Mouse (Mus musculus) neural tube, embryonic 11.5 days (tissue): ENCODE data around the gene Tmem207. TPM values are rescaled to one million over a fixed set of nuclear protein-coding genes. Genes with fewer than 3 reads are reported as not detected.

ENCODE experiments used
- ATAC-seq: fragments of 200-750 bp; cut with Nextera tagmentation; 2 replicates; pipeline ENCODE4 v1.8.0; 2017; ENCODE audit warnings: moderate number of reproducible peaks, mild to moderate bottlenecking, moderate TSS enrichment, moderate library complexity; ENCODE audit not compliant: insufficient read depth, low FRiP score, low TSS enrichment
- DNase-seq: peaks from one replicate; pipeline ENCODE4 v3.0.0-alpha.2; 2015; ENCODE audit warnings: low spot score
- H3K27ac ChIP-seq: fragments of 300-500 bp; sonication (generic); 2 replicates; pipeline ENCODE4 v1.5.1; 2014; ENCODE audit warnings: low read depth, mild to moderate bottlenecking, low read length
- H3K27me3 ChIP-seq: fragments of 300-500 bp; sonication (generic); 2 replicates; pipeline ENCODE4 v1.6.1; 2014; ENCODE audit warnings: mild to moderate bottlenecking, low read length, mixed read lengths; ENCODE audit not compliant: control insufficient read depth, insufficient read depth
- H3K36me3 ChIP-seq: fragments of 300-500 bp; sonication (generic); 2 replicates; pipeline ENCODE4 v1.6.1; 2014; ENCODE audit warnings: mild to moderate bottlenecking, low read length, moderate library complexity, mixed read lengths; ENCODE audit not compliant: control insufficient read depth, insufficient read depth
- H3K4me1 ChIP-seq: fragments of 300-500 bp; sonication (generic); 2 replicates; pipeline ENCODE4 v1.6.1; 2014; ENCODE audit warnings: low read length, mixed read lengths; ENCODE audit not compliant: control insufficient read depth, insufficient read depth
- H3K4me2 ChIP-seq: fragments of 300-500 bp; sonication (generic); 2 replicates; pipeline ENCODE4 v1.6.1; 2014; ENCODE audit warnings: low read depth, mild to moderate bottlenecking, moderate library complexity
- H3K4me3 ChIP-seq: fragments of 300-500 bp; sonication (generic); 2 replicates; pipeline ENCODE4 v1.5.1; 2014; ENCODE audit warnings: low read depth, low read length
- H3K9ac ChIP-seq: fragments of 300-500 bp; sonication (generic); 2 replicates; pipeline ENCODE4 v1.6.1; 2014; ENCODE audit warnings: mild to moderate bottlenecking, low read length
- H3K9me3 ChIP-seq: fragments of 300-500 bp; sonication (generic); 2 replicates; pipeline ENCODE4 v1.6.1; 2016; ENCODE audit warnings: low read length; ENCODE audit not compliant: control insufficient read depth
- WGBS: fragments of 180-500 bp; shearing (Covaris S2); extraction: QIAGEN DNeasy Blood & Tissue Kit; methylation state at CpG from one replicate; pipeline ENCODE4 v1.1.7; 2014; 5-methylcytosine and 5-hydroxymethylcytosine counted together
- polyA plus RNA-seq: library from polyadenylated mRNA; unstranded; fragments of >200 nt; fragmentation: Nextera tagmentation; extraction: Ambion mirVana; gene quantifications from 2 replicates; pipeline ENCODE4 v1.2.1, GENCODE M21; 2014

Tmem207 gene
- polyA plus RNA-seq, 1 experiment from 2014 or later: not detected

DNA sequence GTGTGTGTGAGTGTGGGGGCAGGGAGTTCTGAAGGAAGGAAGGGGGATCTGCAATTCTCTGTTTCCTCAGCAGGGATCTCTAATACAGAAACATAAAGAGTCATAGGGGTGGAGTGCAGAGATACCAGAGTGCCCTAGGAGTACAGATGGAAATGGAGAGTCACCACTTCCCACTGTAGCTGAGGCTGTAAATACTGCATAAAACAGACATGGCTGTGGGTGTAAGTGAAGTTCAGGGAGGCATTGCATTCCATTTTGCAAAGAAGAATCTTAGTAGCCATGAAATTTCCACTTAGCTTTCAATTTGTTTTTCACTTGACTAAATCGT is 20.3 kb upstream of the Tmem207 start:
- peak overlapping the region; percentile 12; the same call in 1 of the 2 replicates for H3K4me2 ChIP-seq
- no peaks in the 10 kb centered on the region for H3K36me3 ChIP-seq
- no peaks in the 10 kb centered on the region for H3K9me3 ChIP-seq
- 52% methylated on average over 1 of the region's 1 CpGs for WGBS
- peaks cover 10% of the 10 kb centered on the region for H3K4me1 ChIP-seq
- H3K27me3 ChIP-seq: no peaks in the 10 kb centered on the region
- H3K4me3 ChIP-seq: no peak overlapping the region
- DNase-seq: no peak
- H3K27ac ChIP-seq: no peak overlapping the region
- H3K9ac ChIP-seq: no peak overlapping the region
- peak; percentile 48; the same call in 1 of the 2 replicates for ATAC-seq

DNA sequence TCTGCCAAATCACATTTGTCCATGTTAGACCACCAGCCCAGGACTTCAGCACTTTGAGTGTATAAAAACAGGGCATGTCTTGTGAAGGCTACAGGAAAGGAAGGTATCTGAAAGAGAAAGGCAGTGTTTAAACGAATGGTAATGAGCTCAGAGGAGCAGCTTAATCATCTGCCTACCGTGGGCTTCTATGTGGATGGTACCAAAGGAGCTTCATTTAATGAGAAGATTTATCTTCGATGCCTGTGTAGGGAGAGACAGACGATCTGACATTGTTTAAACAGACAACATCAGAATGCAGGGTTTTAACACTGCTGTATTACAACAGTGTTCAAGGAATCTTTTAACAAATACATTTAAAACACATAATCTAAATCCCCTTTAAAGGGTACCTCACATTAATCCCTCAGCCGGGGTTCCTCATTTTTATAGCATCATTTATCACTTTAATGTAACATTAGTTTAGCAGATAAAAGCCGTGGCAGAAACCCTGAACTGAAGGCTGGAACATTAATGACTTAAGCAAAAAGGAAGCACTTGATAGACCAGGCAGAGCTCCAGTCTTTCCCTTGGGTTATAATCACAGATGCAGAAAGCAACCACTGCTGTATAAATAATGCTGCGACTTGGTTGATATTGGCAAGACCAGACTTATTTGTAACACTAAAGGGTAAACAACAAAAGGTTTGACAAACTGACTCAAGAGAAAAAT is 19.8 kb upstream of the Tmem207 start:
- peak overlapping the region; percentile 12; the same call in 1 of the 2 replicates for H3K4me2 ChIP-seq
- 23% methylated on average over 7 of the region's 7 CpGs for WGBS
- H3K9me3 ChIP-seq: no peaks in the 10 kb centered on the region
- no peak overlapping the region for H3K27ac ChIP-seq
- peaks cover 10% of the 10 kb centered on the region for H3K4me1 ChIP-seq
- DNase-seq: peak; percentile 13
- H3K4me3 ChIP-seq: no peak overlapping the region
- H3K36me3 ChIP-seq: no peaks in the 10 kb centered on the region
- no peaks in the 10 kb centered on the region for H3K27me3 ChIP-seq
- no peak overlapping the region for H3K9ac ChIP-seq
- ATAC-seq: peak; percentile 68

- no peak overlapping the region for H3K27ac ChIP-seq
- WGBS: 85% methylated on average over 1 of the region's 1 CpGs
Observed at GRCm38 (mm10) chr16:26532287-26532686, 5.7 kb upstream of the Tmem207 start.

GRCm38 (mm10) chr16:26530451-26530850 is 3.9 kb upstream of the Tmem207 start:
- 84% methylated on average over 1 of the region's 1 CpGs for WGBS
- no peak for ATAC-seq
- no peaks in the 10 kb centered on the region for H3K36me3 ChIP-seq
- DNase-seq: no peak
- no peak overlapping the region for H3K9ac ChIP-seq
- H3K9me3 ChIP-seq: no peaks in the 10 kb centered on the region
- H3K4me1 ChIP-seq: no peaks in the 10 kb centered on the region
- no peak overlapping the region for H3K4me2 ChIP-seq
- no peaks in the 10 kb centered on the region for H3K27me3 ChIP-seq
- H3K27ac ChIP-seq: no peak overlapping the region
- H3K4me3 ChIP-seq: no peak overlapping the region

More at GRCm38 (mm10) chr16:26532287-26532686, 5.7 kb upstream of the Tmem207 start:
- no peak for ATAC-seq
- DNase-seq: no peak
- no peaks in the 10 kb centered on the region for H3K4me1 ChIP-seq
- no peak overlapping the region for H3K9ac ChIP-seq
- no peak overlapping the region for H3K4me3 ChIP-seq
- H3K36me3 ChIP-seq: no peaks in the 10 kb centered on the region
- no peaks in the 10 kb centered on the region for H3K9me3 ChIP-seq
- no peaks in the 10 kb centered on the region for H3K27me3 ChIP-seq
- no peak overlapping the region for H3K4me2 ChIP-seq

- Histone ChIP-seq H3K4me2 (no peak overlapping the region), H3K9ac (no peak overlapping the region), H3K4me3 (no peak overlapping the region), H3K36me3 (no peaks in the 10 kb centered on the region), H3K27ac (no peak overlapping the region; the same call in 1 of the 2 replicates), H3K9me3 (no peaks in the 10 kb centered on the region), H3K4me1 (no peaks in the 10 kb centered on the region), H3K27me3 (no peaks in the 10 kb centered on the region)
- 67% methylated on average over 10 of the region's 10 CpGs for WGBS
- DNase-seq (no peak), ATAC-seq (peak; percentile 90)
Observed at GRCm38 (mm10) chr16:26527931-26528666, 1.5 kb upstream of the Tmem207 start.

DNA sequence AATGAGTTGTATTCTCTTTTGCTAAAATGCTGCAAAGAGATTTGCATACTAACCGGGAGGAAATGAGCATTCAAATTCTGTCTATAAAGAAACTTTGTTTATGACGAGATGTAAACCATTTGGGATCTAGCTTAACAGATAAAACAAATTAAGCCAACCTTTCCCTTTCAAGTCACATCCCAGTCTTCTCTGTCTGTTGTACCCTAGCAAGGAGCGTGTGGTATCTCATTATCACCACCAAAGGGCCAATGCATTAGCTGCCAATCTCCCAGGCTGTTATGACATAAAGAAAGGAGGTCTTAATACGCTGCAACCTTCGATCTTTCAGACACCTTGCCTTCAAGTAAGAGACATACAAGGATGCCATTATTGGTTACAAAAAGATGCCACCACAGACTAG is 737 bp downstream of the Tmem207 start:
- ATAC-seq: no peak
- Histone ChIP-seq H3K4me3 (no peak overlapping the region), H3K27ac (no peak overlapping the region), H3K4me2 (no peak overlapping the region), H3K36me3 (no peaks in the 10 kb centered on the region), H3K27me3 (no peaks in the 10 kb centered on the region), H3K9ac (no peak overlapping the region), H3K9me3 (no peaks in the 10 kb centered on the region), H3K4me1 (no peaks in the 10 kb centered on the region)
- 81% methylated on average over 5 of the region's 5 CpGs for WGBS
- no peak for DNase-seq

- ATAC-seq (no peak), DNase-seq (no peak)
- Histone ChIP-seq H3K4me3 (no peak overlapping the region), H3K27me3 (no peaks in the 10 kb centered on the region), H3K4me1 (no peaks in the 10 kb centered on the region), H3K4me2 (no peak overlapping the region), H3K36me3 (no peaks in the 10 kb centered on the region), H3K9me3 (no peaks in the 10 kb centered on the region), H3K27ac (no peak overlapping the region), H3K9ac (no peak overlapping the region)
- 76% methylated on average over 2 of the region's 2 CpGs for WGBS
Observed at GRCm38 (mm10) chr16:26519596-26519995, 7.0 kb downstream of the Tmem207 start.

GRCm38 (mm10) chr16:26504961-26505360 is 21.6 kb downstream of the Tmem207 start:
- H3K9me3 ChIP-seq: no peaks in the 10 kb centered on the region
- H3K9ac ChIP-seq: no peak overlapping the region
- DNase-seq: no peak
- no peak for ATAC-seq
- H3K4me1 ChIP-seq: no peaks in the 10 kb centered on the region
- no peak overlapping the region for H3K4me2 ChIP-seq
- WGBS: 88% methylated on average over 4 of the region's 4 CpGs
- no peak overlapping the region for H3K4me3 ChIP-seq
- no peaks in the 10 kb centered on the region for H3K27me3 ChIP-seq
- H3K36me3 ChIP-seq: no peaks in the 10 kb centered on the region
- no peak overlapping the region for H3K27ac ChIP-seq

GRCm38 (mm10) chr16:26500738-26501137 is 25.8 kb downstream of the Tmem207 start:
- DNase-seq (no peak), ATAC-seq (no peak)
- no peak overlapping the region for H3K27ac ChIP-seq
- no peaks in the 10 kb centered on the region for H3K9me3 ChIP-seq
- 89% methylated on average over 3 of the region's 3 CpGs for WGBS
- H3K4me1 ChIP-seq: no peaks in the 10 kb centered on the region
- no peak overlapping the region for H3K9ac ChIP-seq
- H3K27me3 ChIP-seq: no peaks in the 10 kb centered on the region
- no peaks in the 10 kb centered on the region for H3K36me3 ChIP-seq
- H3K4me2 ChIP-seq: no peak overlapping the region
- no peak overlapping the region for H3K4me3 ChIP-seq
